Mouse (Mus musculus) liver, embryonic 14.5 days (tissue): ENCODE measurements around the gene Rab26. TPM values are rescaled to one million over a fixed set of nuclear protein-coding genes. Genes with fewer than 3 reads are reported as not detected.

Experiments
- ATAC-seq: fragments of 200-750 bp; cut with Nextera tagmentation; 2 replicates; pipeline ENCODE4 v1.8.0; 2017; ENCODE audit warnings: moderate number of reproducible peaks, mild to moderate bottlenecking, moderate library complexity; ENCODE audit not compliant: insufficient read depth
- DNase-seq, 3 experiments: peaks; one replicate each; pipeline ENCODE4 v3.0.0-alpha.2; 2012 to 2013; ENCODE audit warnings: low read depth in 3 of 3, low spot score in 3 of 3
- H3K27ac ChIP-seq: fragments of 300-500 bp; sonication (generic); 2 replicates; pipeline ENCODE4 v1.5.1; 2014; ENCODE audit warnings: moderate library complexity, mild to moderate bottlenecking, control low read depth, inconsistent platforms
- H3K27me3 ChIP-seq: fragments of 300-500 bp; sonication (generic); 2 replicates; pipeline ENCODE4 v1.6.1; 2014; ENCODE audit warnings: mild to moderate bottlenecking, low read length, moderate library complexity; ENCODE audit not compliant: control insufficient read depth, insufficient read depth
- H3K36me3 ChIP-seq: fragments of 300-500 bp; sonication (generic); replicated peaks from 2 replicates; pipeline ENCODE4 v1.6.1; 2014; ENCODE audit warnings: low read depth; ENCODE audit not compliant: control insufficient read depth, insufficient read depth
- H3K4me1 ChIP-seq, 2 experiments: fragments of 200-500 bp in 1 of 2; fragments of 300-500 bp in 1 of 2; sonication (generic) in 1 of 2; replicated peaks; 2 replicates each; pipeline ENCODE4 v1.6.1; 2012 to 2014; ENCODE audit warnings: antibody characterized with exemption in 1 of 2, inconsistent platforms in 1 of 2, low read length in 1 of 2; ENCODE audit not compliant: control insufficient read depth in 2 of 2, insufficient read depth in 2 of 2
- H3K4me2 ChIP-seq: fragments of 300-500 bp; sonication (generic); 2 replicates; pipeline ENCODE4 v1.6.1; 2014; ENCODE audit warnings: low read depth, mild to moderate bottlenecking, control low read depth, moderate library complexity
- H3K4me3 ChIP-seq, 2 experiments: fragments of 200-500 bp in 1 of 2; fragments of 300-500 bp in 1 of 2; sonication (generic) in 1 of 2; 2 replicates each; pipeline ENCODE4 v1.5.1; 2012 to 2014; ENCODE audit warnings: low read depth in 2 of 2, low read length in 2 of 2, mild to moderate bottlenecking in 2 of 2, control low read depth in 1 of 2, inconsistent platforms in 1 of 2, moderate library complexity in 1 of 2; ENCODE audit not compliant: insufficient read depth in 1 of 2
- H3K9ac ChIP-seq: fragments of 300-500 bp; sonication (generic); replicated peaks from 2 replicates; pipeline ENCODE4 v1.6.1; 2014; ENCODE audit warnings: mild to moderate bottlenecking, control low read depth, moderate library complexity
- H3K9me3 ChIP-seq: fragments of 300-500 bp; sonication (generic); 2 replicates; pipeline ENCODE4 v1.6.1; 2016; ENCODE audit warnings: low read length, mixed read lengths; ENCODE audit not compliant: control insufficient read depth
- CTCF ChIP-seq: IDR thresholded peaks from 2 replicates; pipeline ENCODE4 v1.5.1; 2016; ENCODE audit warnings: antibody characterized with exemption, low read depth, control low read depth
- EP300 ChIP-seq: IDR thresholded peaks from 2 replicates; pipeline ENCODE4 v1.6.1; 2016; ENCODE audit warnings: antibody characterized with exemption, low read depth
- WGBS: fragments of 180-500 bp; shearing (Covaris S2); extraction: QIAGEN DNeasy Blood & Tissue Kit; methylation state at CpG from one replicate; pipeline ENCODE4 v1.1.7; 2014; ENCODE audit not compliant: insufficient replicate concordance; 5-methylcytosine and 5-hydroxymethylcytosine counted together
- polyA plus RNA-seq, 2 experiments: library from polyadenylated mRNA; depleted of rRNA in 1 of 2; stranded (reverse) in 1 of 2; unstranded in 1 of 2; fragments of >200 nt; fragmentation: Nextera tagmentation in 1 of 2; extraction: Ambion mirVana in 1 of 2; gene quantifications; 2 replicates each; pipeline versions ENCODE4 v1.2.1 to v1.2.3; 2012 to 2014

The Rab26 gene
- polyA plus RNA-seq, 2 experiments = 0.21 to 0.95 TPM

GRCm38 (mm10) chr17:24495443-24495842, 38.6 kb downstream of the Rab26 start:
- H3K4me2 ChIP-seq = no peak overlapping the region
- DNase-seq (no peak), ATAC-seq (no peak)
- TF ChIP-seq CTCF (no peak), EP300 (no peak)
- H3K27ac ChIP-seq = no peak overlapping the region
- WGBS = 75% methylated on average over 3 of the region's 3 CpGs
- H3K9me3 ChIP-seq = no peaks in the 10 kb centered on the region
- H3K4me3 ChIP-seq = no peak overlapping the region
- H3K36me3 ChIP-seq = no peaks in the 10 kb centered on the region
- peaks cover 5% of the 10 kb centered on the region; the same call in 1 of the 2 replicates for H3K27me3 ChIP-seq
- H3K4me1 ChIP-seq = no peaks in the 10 kb centered on the region
- H3K9ac ChIP-seq = no peak overlapping the region

GRCm38 (mm10) chr17:24494627-24495335, 39.2 kb downstream of the Rab26 start:
- DNase-seq (peak in 2 of 3 experiments; percentile 30 to 41), ATAC-seq (no peak)
- no peak overlapping the region for H3K4me3 ChIP-seq
- H3K9ac ChIP-seq = no peak overlapping the region
- H3K36me3 ChIP-seq = no peaks in the 10 kb centered on the region
- no peaks in the 10 kb centered on the region for H3K9me3 ChIP-seq
- H3K27ac ChIP-seq = no peak overlapping the region
- peaks cover 11% of the 10 kb centered on the region for H3K27me3 ChIP-seq
- no peaks in the 10 kb centered on the region for H3K4me1 ChIP-seq
- H3K4me2 ChIP-seq = no peak overlapping the region
- 44% methylated on average over 2 of the region's 2 CpGs for WGBS
- TF ChIP-seq CTCF = peak; percentile 79
- TF ChIP-seq EP300 = no peak

- DNase-seq = no peak
- H3K9me3 ChIP-seq = no peaks in the 10 kb centered on the region
- H3K27ac ChIP-seq = no peak overlapping the region
- H3K4me2 ChIP-seq = no peak overlapping the region
- no peaks in the 10 kb centered on the region for H3K4me1 ChIP-seq
- peaks cover 44% of the 10 kb centered on the region for H3K27me3 ChIP-seq
- no peak for ATAC-seq
- WGBS = 69% methylated on average over 4 of the region's 4 CpGs
- H3K9ac ChIP-seq = no peak overlapping the region
- no peak overlapping the region for H3K4me3 ChIP-seq
- TF ChIP-seq EP300 (no peak), CTCF (no peak)
- H3K36me3 ChIP-seq = no peaks in the 10 kb centered on the region
Measured at GRCm38 (mm10) chr17:24490399-24490798, 43.6 kb downstream of the Rab26 start.

GRCm38 (mm10) chr17:24489265-24490030, 44.6 kb downstream of the Rab26 start:
- Histone ChIP-seq H3K27ac (no peak overlapping the region), H3K4me2 (peak overlapping the region; percentile 51), H3K36me3 (no peaks in the 10 kb centered on the region), H3K4me1 (no peaks in the 10 kb centered on the region), H3K4me3 (peak overlapping the region in 1 of 2 experiments; percentile 40; a peak in 1 of 4 replicates), H3K9me3 (no peaks in the 10 kb centered on the region), H3K27me3 (peaks cover 44% of the 10 kb centered on the region), H3K9ac (no peak overlapping the region)
- WGBS = 24% methylated on average over 19 of the region's 19 CpGs
- no peak for TF ChIP-seq EP300
- TF ChIP-seq CTCF = no peak
- no peak for DNase-seq
- no peak for ATAC-seq

GRCm38 (mm10) chr17:24488662-24489264, 45.2 kb downstream of the Rab26 start:
- under 1% methylated on average over 68 of the region's 81 CpGs for WGBS
- peak overlapping the region; percentile 31 to 40 for H3K4me3 ChIP-seq
- H3K4me2 ChIP-seq = peak overlapping the region; percentile 51
- DNase-seq (no peak), ATAC-seq (no peak)
- no peak overlapping the region for H3K9ac ChIP-seq
- no peak overlapping the region for H3K27ac ChIP-seq
- H3K9me3 ChIP-seq = no peaks in the 10 kb centered on the region
- no peaks in the 10 kb centered on the region for H3K36me3 ChIP-seq
- no peak for TF ChIP-seq CTCF
- TF ChIP-seq EP300 = no peak
- H3K27me3 ChIP-seq = peaks cover 44% of the 10 kb centered on the region
- no peaks in the 10 kb centered on the region for H3K4me1 ChIP-seq
